Mouse (Mus musculus) thymus, adult 2 months (tissue): ENCODE results near the gene Gm12830. TPM values are rescaled to one million over a fixed set of nuclear protein-coding genes. Genes with fewer than 3 reads are reported as not detected.

ENCODE experiments used
- DNase-seq: peaks from one replicate; pipeline ENCODE4 v3.0.0; 2021
- H3K27ac ChIP-seq: fragments of 200-500 bp; 2 replicates; pipeline ENCODE4 v1.5.1; 2012; ENCODE audit warnings: low read length, control low read depth; ENCODE audit not compliant: control insufficient read depth, insufficient read depth
- H3K27me3 ChIP-seq: fragments of 200-500 bp; 2 replicates; pipeline ENCODE4 v1.6.1; 2012; ENCODE audit warnings: mild to moderate bottlenecking, low read length, moderate library complexity, mixed read lengths; ENCODE audit not compliant: control insufficient read depth, insufficient read depth
- H3K36me3 ChIP-seq: fragments of 200-500 bp; 2 replicates; pipeline ENCODE4 v1.6.1; 2012; ENCODE audit warnings: mild to moderate bottlenecking, low read length, moderate library complexity; ENCODE audit not compliant: control insufficient read depth, insufficient read depth
- H3K4me1 ChIP-seq: fragments of 200-500 bp; replicated peaks from 2 replicates; pipeline ENCODE4 v1.6.1; 2012; ENCODE audit warnings: low read length; ENCODE audit not compliant: control insufficient read depth, insufficient read depth
- H3K4me3 ChIP-seq: fragments of 200-500 bp; 2 replicates; pipeline ENCODE4 v1.5.1; 2012; ENCODE audit warnings: mild to moderate bottlenecking, low read length, control low read depth, moderate library complexity; ENCODE audit not compliant: control insufficient read depth, insufficient read depth
- CTCF ChIP-seq: fragments of 200-500 bp; IDR thresholded peaks from 2 replicates; pipeline ENCODE4 v1.5.1; 2012; ENCODE audit warnings: mild to moderate bottlenecking, control low read depth, low read length, moderate library complexity, borderline replicate concordance; ENCODE audit not compliant: control insufficient read depth, poor library complexity, insufficient read depth; ENCODE audit errors: extremely low read depth
- POLR2A ChIP-seq: fragments of 200-500 bp; IDR thresholded peaks from 2 replicates; pipeline ENCODE4 v1.6.1; 2012; ENCODE audit warnings: mild to moderate bottlenecking, low read length, control low read depth, moderate library complexity; ENCODE audit not compliant: control insufficient read depth, poor library complexity, insufficient read depth; ENCODE audit errors: extremely low read depth
- WGBS: fragments of 180-500 bp; shearing (Covaris S2); methylation state at CpG from one replicate; pipeline ENCODE4 v1.1.7; 2018; 5-methylcytosine and 5-hydroxymethylcytosine counted together
- polyA plus RNA-seq: library from polyadenylated mRNA; depleted of rRNA; stranded (reverse); fragments of >200 nt; gene quantifications from 2 replicates; pipeline ENCODE4 v1.2.3, GENCODE M21; 2012

The Gm12830 gene
- polyA plus RNA-seq, 1 experiment: not detected

- H3K4me3 ChIP-seq: no peak overlapping the region
- no peak for DNase-seq
- H3K27me3 ChIP-seq: no peaks in the 10 kb centered on the region
- H3K4me1 ChIP-seq: no peaks in the 10 kb centered on the region
- WGBS: 93% methylated on average over 7 of the region's 7 CpGs
- H3K36me3 ChIP-seq: no peaks in the 10 kb centered on the region
- H3K27ac ChIP-seq: no peak overlapping the region
- no peak for TF ChIP-seq CTCF
- TF ChIP-seq POLR2A: no peak
These were observed 38.7 kb upstream of the Gm12830 start for GRCm38 (mm10) chr4:114782851-114783250.

GRCm38 (mm10) chr4:114784735-114785134 is 36.8 kb upstream of the Gm12830 start:
- no peaks in the 10 kb centered on the region for H3K36me3 ChIP-seq

GRCm38 (mm10) chr4:114788856-114789255 is 32.7 kb upstream of the Gm12830 start:
- H3K4me3 ChIP-seq: no peak overlapping the region
- WGBS: 88% methylated on average over 4 of the region's 4 CpGs
- H3K36me3 ChIP-seq: no peaks in the 10 kb centered on the region

More at GRCm38 (mm10) chr4:114784735-114785134, 36.8 kb upstream of the Gm12830 start:
- H3K27me3 ChIP-seq: no peaks in the 10 kb centered on the region
- H3K4me1 ChIP-seq: no peaks in the 10 kb centered on the region
- H3K4me3 ChIP-seq: no peak overlapping the region
- DNase-seq: no peak
- no peak overlapping the region for H3K27ac ChIP-seq
- 85% methylated on average over 2 of the region's 2 CpGs for WGBS
- TF ChIP-seq POLR2A (no peak), CTCF (no peak)

GRCm38 (mm10) chr4:114791650-114792049 is 29.9 kb upstream of the Gm12830 start:
- Histone ChIP-seq H3K4me1 (no peaks in the 10 kb centered on the region), H3K27ac (no peak overlapping the region), H3K36me3 (no peaks in the 10 kb centered on the region), H3K27me3 (no peaks in the 10 kb centered on the region), H3K4me3 (no peak overlapping the region)
- no peak for TF ChIP-seq POLR2A
- TF ChIP-seq CTCF: no peak
- 86% methylated on average over 9 of the region's 9 CpGs for WGBS
- DNase-seq: no peak

More at GRCm38 (mm10) chr4:114788856-114789255, 32.7 kb upstream of the Gm12830 start:
- Histone ChIP-seq H3K27me3 (no peaks in the 10 kb centered on the region), H3K4me1 (no peaks in the 10 kb centered on the region), H3K27ac (no peak overlapping the region)
- TF ChIP-seq POLR2A (no peak), CTCF (no peak)
- no peak for DNase-seq

- H3K36me3 ChIP-seq: no peaks in the 10 kb centered on the region
- H3K4me1 ChIP-seq: no peaks in the 10 kb centered on the region
- no peak overlapping the region for H3K27ac ChIP-seq
- 91% methylated on average over 2 of the region's 2 CpGs for WGBS
- H3K27me3 ChIP-seq: no peaks in the 10 kb centered on the region
- no peak overlapping the region for H3K4me3 ChIP-seq
- TF ChIP-seq CTCF (no peak), POLR2A (no peak)
- peak; percentile 12 for DNase-seq
These were observed 27.7 kb upstream of the Gm12830 start for GRCm38 (mm10) chr4:114793836-114794235.

GRCm38 (mm10) chr4:114797254-114797914 is 24.1 kb upstream of the Gm12830 start:
- Histone ChIP-seq H3K27ac (no peak overlapping the region), H3K4me1 (no peaks in the 10 kb centered on the region), H3K27me3 (no peaks in the 10 kb centered on the region), H3K36me3 (no peaks in the 10 kb centered on the region), H3K4me3 (no peak overlapping the region)
- DNase-seq: no peak
- 73% methylated on average over 5 of the region's 5 CpGs for WGBS
- TF ChIP-seq CTCF (no peak), POLR2A (no peak)

- 90% methylated on average over 7 of the region's 7 CpGs for WGBS
- no peak for DNase-seq
- H3K27me3 ChIP-seq: no peaks in the 10 kb centered on the region
- H3K4me3 ChIP-seq: no peak overlapping the region
- TF ChIP-seq CTCF: no peak
- no peak for TF ChIP-seq POLR2A
- H3K4me1 ChIP-seq: no peaks in the 10 kb centered on the region
- H3K36me3 ChIP-seq: no peaks in the 10 kb centered on the region
- H3K27ac ChIP-seq: no peak overlapping the region
These were observed 23.4 kb upstream of the Gm12830 start for GRCm38 (mm10) chr4:114798041-114798624.
